Mouse (Mus musculus) neural tube, embryonic 14.5 days (tissue): ENCODE measurements around the gene Sem1. TPM values are rescaled to one million over a fixed set of nuclear protein-coding genes. Genes with fewer than 3 reads are reported as not detected.

Experiments
- ATAC-seq: fragments of 200-750 bp; cut with Nextera tagmentation; 2 replicates; pipeline ENCODE4 v1.8.0; 2017; ENCODE audit warnings: low read depth, mild to moderate bottlenecking, moderate TSS enrichment, moderate library complexity
- H3K27ac ChIP-seq: fragments of 300-500 bp; sonication (generic); 2 replicates; pipeline ENCODE4 v1.5.1; 2014; ENCODE audit warnings: low read depth, mild to moderate bottlenecking, control low read depth, low read length, moderate library complexity, mixed read lengths
- H3K27me3 ChIP-seq: fragments of 300-500 bp; sonication (generic); 2 replicates; pipeline ENCODE4 v1.6.1; 2014; ENCODE audit warnings: low read length; ENCODE audit not compliant: control insufficient read depth, insufficient read depth
- H3K36me3 ChIP-seq: fragments of 300-500 bp; sonication (generic); 2 replicates; pipeline ENCODE4 v1.6.1; 2014; ENCODE audit warnings: low read length, mixed read lengths; ENCODE audit not compliant: control insufficient read depth, insufficient read depth
- H3K4me1 ChIP-seq: fragments of 300-500 bp; sonication (generic); 2 replicates; pipeline ENCODE4 v1.6.1; 2014; ENCODE audit warnings: low read length; ENCODE audit not compliant: control insufficient read depth, insufficient read depth
- H3K4me2 ChIP-seq: fragments of 300-500 bp; sonication (generic); 2 replicates; pipeline ENCODE4 v1.6.1; 2014; ENCODE audit warnings: mild to moderate bottlenecking, low read depth, low read length, control low read depth
- H3K4me3 ChIP-seq: fragments of 300-500 bp; sonication (generic); 2 replicates; pipeline ENCODE4 v1.5.1; 2014; ENCODE audit warnings: low read depth, low read length, control low read depth, mixed read lengths
- H3K9ac ChIP-seq: fragments of 300-500 bp; sonication (generic); replicated peaks from 2 replicates; pipeline ENCODE4 v1.6.1; 2014; ENCODE audit warnings: low read depth, mild to moderate bottlenecking, control low read depth, low read length, mixed read lengths
- H3K9me3 ChIP-seq: fragments of 300-500 bp; sonication (generic); 2 replicates; pipeline ENCODE4 v1.6.1; 2016; ENCODE audit warnings: low read length; ENCODE audit not compliant: control insufficient read depth
- WGBS: fragments of 180-500 bp; shearing (Covaris S2); extraction: QIAGEN DNeasy Blood & Tissue Kit; methylation state at CpG from one replicate; pipeline ENCODE4 v1.1.7; 2014; 5-methylcytosine and 5-hydroxymethylcytosine counted together
- polyA plus RNA-seq: library from polyadenylated mRNA; unstranded; fragments of >200 nt; fragmentation: Nextera tagmentation; extraction: Ambion mirVana; gene quantifications from 2 replicates; pipeline ENCODE4 v1.2.1, GENCODE M21; 2014

The Sem1 gene
- polyA plus RNA-seq, 1 experiment from 2014 or later = 139 TPM

DNA sequence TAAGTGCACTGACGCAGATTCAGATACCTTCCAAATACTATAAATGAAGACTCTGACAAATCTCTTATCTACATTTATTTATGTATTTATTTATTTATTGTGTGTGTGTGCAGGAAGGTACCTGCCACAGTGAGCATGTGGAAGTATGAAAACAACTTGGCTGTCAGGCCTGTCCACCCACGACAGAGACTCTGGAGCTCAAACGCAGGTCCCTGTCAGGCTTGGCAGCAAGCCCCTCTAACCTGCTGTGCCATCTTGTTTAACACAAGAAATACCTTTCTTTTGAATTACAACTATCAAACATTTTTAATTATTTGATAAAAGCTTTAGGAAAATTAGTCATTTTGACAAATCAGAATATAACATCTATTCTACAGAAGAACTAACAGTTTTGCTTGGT, 10.0 kb downstream of the Sem1 start:
- no peak overlapping the region for H3K4me3 ChIP-seq
- no peak for ATAC-seq
- H3K27ac ChIP-seq = no peak overlapping the region
- 75% methylated on average over 3 of the region's 3 CpGs for WGBS
- H3K9me3 ChIP-seq = no peaks in the 10 kb centered on the region
- no peaks in the 10 kb centered on the region for H3K27me3 ChIP-seq
- no peaks in the 10 kb centered on the region for H3K36me3 ChIP-seq
- no peaks in the 10 kb centered on the region for H3K4me1 ChIP-seq
- H3K9ac ChIP-seq = no peak overlapping the region
- no peak overlapping the region for H3K4me2 ChIP-seq

DNA sequence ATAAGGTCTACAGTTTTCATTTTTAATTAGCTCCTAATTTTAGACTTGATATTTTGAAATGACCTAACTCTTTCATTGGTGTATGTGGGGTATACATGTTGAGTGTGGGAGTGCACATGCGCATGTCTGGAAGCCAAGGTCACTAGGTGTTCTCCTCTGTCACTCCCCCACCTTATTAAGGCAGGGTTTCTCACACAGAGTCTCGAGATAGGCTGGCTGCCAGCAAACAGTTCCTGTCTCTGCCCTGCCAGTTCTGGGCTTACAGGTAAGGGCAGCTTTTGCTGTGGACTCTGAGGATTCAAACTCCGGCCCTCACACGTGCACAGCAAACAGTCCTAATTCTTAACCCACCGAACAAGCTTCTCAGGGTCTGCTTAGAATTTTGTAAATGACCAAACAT, 14.8 kb downstream of the Sem1 start:
- 89% methylated on average over 5 of the region's 5 CpGs for WGBS
- Histone ChIP-seq H3K27ac (no peak overlapping the region), H3K36me3 (no peaks in the 10 kb centered on the region), H3K9ac (no peak overlapping the region), H3K4me1 (no peaks in the 10 kb centered on the region), H3K4me2 (no peak overlapping the region), H3K9me3 (no peaks in the 10 kb centered on the region), H3K27me3 (no peaks in the 10 kb centered on the region), H3K4me3 (no peak overlapping the region)
- ATAC-seq = no peak

DNA sequence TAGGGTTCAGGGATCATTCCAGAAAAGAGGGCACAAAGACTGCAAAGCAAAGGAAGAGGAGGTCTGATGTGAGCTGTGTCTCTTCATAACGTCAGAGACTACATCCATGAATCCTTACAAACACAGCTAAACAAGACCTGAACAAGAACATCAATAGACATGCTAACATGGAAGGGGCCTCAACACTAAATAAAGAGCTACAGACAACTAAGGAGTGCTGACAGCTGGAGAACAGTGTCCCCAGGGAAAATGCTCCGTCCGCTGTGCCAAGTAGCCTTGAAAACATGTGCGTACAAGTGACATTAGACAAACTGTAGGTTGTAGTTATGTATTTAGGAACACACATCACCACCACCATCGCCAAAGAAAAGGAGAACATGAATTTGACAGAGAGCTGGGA, 15.7 kb downstream of the Sem1 start:
- Histone ChIP-seq H3K9me3 (no peaks in the 10 kb centered on the region), H3K4me1 (no peaks in the 10 kb centered on the region), H3K9ac (no peak overlapping the region), H3K4me2 (no peak overlapping the region), H3K27ac (no peak overlapping the region), H3K27me3 (no peaks in the 10 kb centered on the region), H3K36me3 (no peaks in the 10 kb centered on the region), H3K4me3 (no peak overlapping the region)
- 64% methylated on average over 5 of the region's 5 CpGs for WGBS
- peak; percentile 49; the same call in 1 of the 2 replicates for ATAC-seq

DNA sequence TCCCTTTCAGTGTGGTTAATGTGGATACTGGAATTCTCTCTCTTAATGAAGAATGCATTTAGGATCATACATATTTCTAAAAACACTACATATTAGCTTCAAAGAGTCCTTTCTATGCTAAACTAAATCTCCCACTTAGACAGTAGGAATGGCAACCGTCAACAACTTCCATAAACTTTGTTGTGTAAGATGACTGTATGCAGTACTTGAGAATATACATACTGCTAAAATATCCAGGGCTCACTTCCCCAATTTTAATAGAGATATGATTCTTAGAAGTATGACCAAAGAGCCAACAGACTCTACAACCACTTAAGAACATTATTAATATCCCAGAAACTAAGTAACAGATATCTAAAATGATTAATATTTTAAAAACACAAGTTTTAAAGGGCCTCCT, 20.8 kb downstream of the Sem1 start:
- no peaks in the 10 kb centered on the region for H3K27me3 ChIP-seq
- no peaks in the 10 kb centered on the region for H3K9me3 ChIP-seq
- 98% methylated on average over 1 of the region's 1 CpGs for WGBS
- H3K9ac ChIP-seq = no peak overlapping the region
- no peak overlapping the region for H3K4me3 ChIP-seq
- peaks cover 15% of the 10 kb centered on the region; the same call in 1 of the 2 replicates for H3K36me3 ChIP-seq
- H3K4me1 ChIP-seq = no peaks in the 10 kb centered on the region
- no peak for ATAC-seq
- no peak overlapping the region for H3K27ac ChIP-seq
- no peak overlapping the region for H3K4me2 ChIP-seq

DNA sequence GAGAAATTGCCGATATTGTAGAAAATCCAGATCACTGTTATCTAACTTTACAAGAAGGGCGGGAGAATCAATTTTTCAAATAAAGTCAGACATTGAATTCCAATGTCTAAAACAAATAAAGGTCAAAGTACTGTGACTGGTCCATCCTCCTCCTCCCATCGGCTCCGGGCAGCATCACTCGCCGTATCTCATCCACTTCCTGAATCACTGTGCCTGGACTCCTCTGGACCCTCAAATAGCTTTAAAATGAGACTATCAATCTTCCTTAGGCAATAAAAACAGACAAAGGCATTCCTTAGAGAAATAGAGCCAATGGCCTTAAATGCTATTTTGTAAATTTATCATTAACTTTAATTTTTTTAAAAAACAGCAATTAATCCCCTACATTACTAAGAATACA, 26.5 kb downstream of the Sem1 start:
- WGBS = 39% methylated on average over 6 of the region's 6 CpGs
- Histone ChIP-seq H3K4me2 (no peak overlapping the region), H3K4me1 (no peaks in the 10 kb centered on the region), H3K9ac (no peak overlapping the region), H3K9me3 (no peaks in the 10 kb centered on the region), H3K4me3 (no peak overlapping the region), H3K27me3 (no peaks in the 10 kb centered on the region), H3K27ac (no peak overlapping the region), H3K36me3 (peaks cover 11% of the 10 kb centered on the region; the same call in 1 of the 2 replicates)
- ATAC-seq = no peak

DNA sequence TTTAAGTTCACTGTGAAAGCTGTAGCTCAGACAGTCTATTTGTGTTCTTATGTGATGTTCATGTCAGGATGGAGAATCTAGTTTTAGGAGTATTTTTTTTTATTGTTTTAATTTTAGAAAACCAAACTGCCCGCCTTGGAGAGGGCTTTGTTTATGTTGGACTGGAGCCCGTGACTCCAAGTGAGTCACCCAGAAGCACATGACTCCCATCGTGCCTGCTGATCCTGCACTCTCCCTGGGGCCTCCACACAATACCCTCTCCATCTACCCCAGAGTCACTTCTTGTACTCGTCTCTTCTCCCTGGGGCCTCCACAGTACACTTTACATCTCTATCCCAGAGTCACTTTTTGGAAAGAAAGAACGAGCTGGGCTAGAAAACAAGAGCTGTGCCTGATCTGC, 30.5 kb downstream of the Sem1 start:
- Histone ChIP-seq H3K9me3 (no peaks in the 10 kb centered on the region), H3K4me3 (no peak overlapping the region), H3K27ac (no peak overlapping the region), H3K27me3 (no peaks in the 10 kb centered on the region), H3K4me2 (no peak overlapping the region), H3K36me3 (no peaks in the 10 kb centered on the region), H3K4me1 (no peaks in the 10 kb centered on the region), H3K9ac (no peak overlapping the region)
- no peak for ATAC-seq
- WGBS = 70% methylated on average over 5 of the region's 5 CpGs

DNA sequence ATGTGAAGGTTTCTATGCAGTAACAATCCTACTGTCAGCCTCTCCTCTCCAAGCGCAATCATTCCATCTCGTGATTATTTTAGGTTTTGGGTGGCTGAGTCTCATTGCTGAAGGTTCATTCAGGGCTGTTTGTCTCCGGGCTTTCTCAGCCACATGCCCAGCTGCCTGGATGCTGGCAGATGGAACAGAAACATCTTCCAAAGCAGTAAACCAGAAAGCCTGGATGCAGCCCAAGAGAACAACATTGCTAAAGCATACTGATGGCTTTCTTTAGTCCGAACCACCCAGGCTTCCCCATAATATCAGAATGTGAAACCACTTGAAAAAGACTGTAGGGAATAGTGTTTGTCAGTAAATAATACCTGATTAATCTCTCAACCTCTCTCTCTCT, 34.2 kb downstream of the Sem1 start:
- Histone ChIP-seq H3K9ac (no peak overlapping the region), H3K9me3 (no peaks in the 10 kb centered on the region), H3K4me1 (no peaks in the 10 kb centered on the region), H3K27me3 (no peaks in the 10 kb centered on the region), H3K4me3 (no peak overlapping the region), H3K27ac (no peak overlapping the region), H3K4me2 (no peak overlapping the region), H3K36me3 (no peaks in the 10 kb centered on the region)
- 68% methylated on average over 4 of the region's 4 CpGs for WGBS
- 0 out of 2 replicates have a peak, but pooled peaks have one; percentile 34 for ATAC-seq

DNA sequence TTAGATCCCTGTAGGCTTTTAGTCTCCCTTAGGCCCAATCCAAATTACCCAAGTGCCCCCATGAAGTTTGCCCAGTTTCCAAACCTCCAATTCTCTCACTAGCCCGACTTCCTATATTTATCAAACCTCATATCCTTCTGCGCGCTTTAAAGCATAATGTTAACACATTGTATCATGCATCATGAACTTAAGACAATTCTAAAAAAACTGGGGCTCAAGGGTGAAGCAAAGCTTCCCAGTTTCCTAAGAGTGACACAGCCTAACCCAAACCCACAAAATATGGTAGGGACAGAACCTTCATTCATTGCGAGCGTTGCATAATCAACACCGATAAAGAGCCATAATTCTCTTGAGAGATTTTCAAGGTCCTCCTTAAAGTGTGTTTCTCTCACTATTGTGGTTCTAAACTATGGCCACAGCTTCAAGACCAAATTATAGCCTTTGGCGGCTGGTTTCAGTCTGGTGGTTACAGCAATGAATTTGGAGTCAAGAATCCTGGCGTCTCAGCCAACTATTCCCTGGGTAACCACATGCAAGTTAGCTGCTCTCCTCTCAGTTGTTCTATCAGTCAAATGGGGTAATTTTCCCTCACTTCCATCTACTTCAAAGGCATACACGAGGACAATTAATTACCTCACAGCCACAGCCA, 34.7 kb downstream of the Sem1 start:
- no peak overlapping the region for H3K4me2 ChIP-seq
- no peaks in the 10 kb centered on the region for H3K27me3 ChIP-seq
- no peak overlapping the region for H3K27ac ChIP-seq
- H3K9me3 ChIP-seq = no peaks in the 10 kb centered on the region
- no peak overlapping the region for H3K4me3 ChIP-seq
- no peaks in the 10 kb centered on the region for H3K36me3 ChIP-seq
- H3K9ac ChIP-seq = no peak overlapping the region
- WGBS = 84% methylated on average over 9 of the region's 9 CpGs
- ATAC-seq = no peak; the same call in 1 of the 2 replicates
- H3K4me1 ChIP-seq = no peaks in the 10 kb centered on the region

DNA sequence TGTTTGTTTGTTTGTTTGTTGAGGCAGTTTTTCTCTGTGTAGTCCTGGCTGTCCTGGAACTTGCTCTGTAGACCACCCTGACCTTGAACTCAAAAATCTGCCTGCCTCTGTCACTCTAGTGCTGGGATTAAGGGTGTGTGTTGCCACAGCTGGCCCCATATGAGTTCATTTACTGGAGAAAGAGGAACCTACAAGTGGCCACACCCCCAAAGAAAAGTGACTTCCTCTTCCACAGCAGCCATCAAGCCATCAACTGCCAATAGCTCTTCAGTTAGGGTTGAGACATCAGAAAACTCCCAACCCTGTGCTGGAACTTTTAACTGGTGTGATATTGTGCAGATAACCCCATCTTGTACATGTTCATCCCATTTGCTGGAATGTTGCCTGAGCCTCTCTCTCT, 36.3 kb downstream of the Sem1 start:
- Histone ChIP-seq H3K27me3 (no peaks in the 10 kb centered on the region), H3K9ac (no peak overlapping the region), H3K27ac (no peak overlapping the region), H3K9me3 (no peaks in the 10 kb centered on the region), H3K4me2 (no peak overlapping the region), H3K4me1 (no peaks in the 10 kb centered on the region), H3K4me3 (no peak overlapping the region), H3K36me3 (no peaks in the 10 kb centered on the region)
- no peak for ATAC-seq
